Mouse (Mus musculus): Measurements from ENCODE around the gene Amz2. TPM values are rescaled to one million over a fixed set of nuclear protein-coding genes. Genes with fewer than 3 reads are reported as not detected.
A peak's percentile ranks its signal among the peaks of the same experiment; 100 is the strongest.

The Amz2 gene
- total RNA-seq (2015) (19.2 and 26.5 TPM in 2 replicates), total RNA-seq (2017) (51.3 and 51.7 TPM in 2 replicates)

DNA sequence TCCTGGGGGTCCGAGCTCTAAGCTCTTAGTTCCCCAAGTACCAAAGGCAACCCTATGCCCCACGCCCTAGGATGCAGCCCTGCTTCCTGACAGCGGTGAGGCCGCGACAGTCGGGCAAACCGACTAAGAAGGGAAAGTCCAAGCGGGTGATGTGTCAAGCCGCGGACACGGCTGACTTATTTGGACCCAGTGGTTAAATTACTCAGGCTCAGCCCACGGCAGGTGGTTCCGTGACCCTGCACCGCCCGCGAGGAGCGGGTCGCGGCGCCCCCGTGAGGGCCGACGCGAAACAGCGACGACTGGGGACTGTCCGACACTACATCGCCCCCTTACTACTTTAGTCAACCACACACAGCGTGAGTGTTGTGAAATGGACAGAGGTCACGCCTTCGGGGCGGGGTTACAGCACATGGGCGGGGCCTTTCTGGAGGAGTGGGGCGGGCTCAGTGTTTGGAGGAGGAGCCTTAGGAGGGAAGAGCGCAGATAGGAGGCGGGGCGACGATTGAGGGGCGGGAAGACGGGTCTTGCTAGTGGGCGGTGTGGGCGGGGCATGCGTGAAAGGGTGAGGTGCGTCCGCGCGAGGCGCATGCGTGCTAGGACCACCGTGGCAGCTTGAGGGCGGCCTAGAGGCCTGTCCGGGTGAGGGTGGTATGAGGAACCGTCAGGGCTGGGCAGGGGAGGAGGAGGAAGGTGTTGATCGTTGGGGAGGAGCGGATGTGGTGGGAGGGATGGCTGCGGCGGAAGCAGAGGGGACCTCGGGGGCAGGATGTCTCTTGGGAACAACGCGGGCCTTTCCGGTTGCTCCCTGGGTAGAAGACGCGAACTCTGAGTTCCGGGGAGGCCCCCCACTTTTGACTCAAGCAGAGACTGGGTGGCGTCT, at the start of gene Amz2:
Gene Amz2, plus strand, starts transcription at position 555 of the 880 bp plus-strand sequence.
- peak; percentile 85 for ATAC-seq (ENCODE audit: poor library complexity, severe bottlenecking)

DNA sequence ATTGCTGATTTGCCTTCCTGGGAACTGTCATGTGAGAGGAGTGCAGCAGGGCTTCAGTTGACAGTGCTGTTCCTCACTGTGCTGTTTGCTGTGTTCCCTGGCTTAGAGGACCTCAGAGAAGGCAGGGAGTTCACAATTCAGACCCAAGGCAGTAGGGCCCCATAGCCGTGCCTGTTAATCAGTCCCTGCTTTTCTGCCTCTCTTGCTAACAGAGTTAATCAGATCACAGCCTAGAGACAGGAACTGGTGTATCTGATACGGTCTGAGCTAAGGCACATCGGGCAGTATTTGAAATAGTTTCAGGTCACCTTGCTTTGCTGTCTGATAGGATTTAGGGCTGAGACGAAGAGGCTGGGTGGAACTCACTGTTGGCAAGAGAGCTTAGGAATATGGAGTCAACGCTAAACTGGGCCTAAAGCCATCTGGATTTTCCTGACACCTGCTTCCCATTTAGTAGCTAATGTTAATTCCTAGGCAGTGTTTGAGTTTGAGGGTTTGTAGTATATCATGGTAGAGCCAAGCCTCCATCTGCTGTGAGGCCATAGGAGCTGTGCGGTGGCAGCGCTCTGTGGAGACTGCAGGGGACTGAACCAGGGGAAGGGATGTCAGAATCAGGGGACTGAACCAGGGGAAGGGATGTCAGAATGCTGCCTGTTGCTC, 49.1 kb upstream of the Amz2 start:
- 0 out of 2 replicates have a peak, but pooled peaks have one; percentile 11 for ATAC-seq (ENCODE audit: poor library complexity, severe bottlenecking)

GRCm38 (mm10) chr11:109377477-109377876, 48.3 kb upstream of the Amz2 start:
- ATAC-seq (ENCODE audit: poor library complexity, severe bottlenecking), result 0 out of 2 replicates have a peak, but pooled peaks have one; percentile 22

GRCm38 (mm10) chr11:109378051-109378450, 47.7 kb upstream of the Amz2 start:
- no peak for ATAC-seq (ENCODE audit: poor library complexity, severe bottlenecking)

GRCm38 (mm10) chr11:109380662-109381061, 45.1 kb upstream of the Amz2 start:
- peak; percentile 73 for ATAC-seq (ENCODE audit: poor library complexity, severe bottlenecking)

GRCm38 (mm10) chr11:109385296-109385695, 40.5 kb upstream of the Amz2 start:
- ATAC-seq (ENCODE audit: poor library complexity, severe bottlenecking), result no peak

- ATAC-seq (ENCODE audit: poor library complexity, severe bottlenecking), result no peak
Measured at GRCm38 (mm10) chr11:109389046-109389445, 36.7 kb upstream of the Amz2 start.

GRCm38 (mm10) chr11:109391200-109391599, 34.5 kb upstream of the Amz2 start:
- no peak for ATAC-seq (ENCODE audit: poor library complexity, severe bottlenecking)

DNA sequence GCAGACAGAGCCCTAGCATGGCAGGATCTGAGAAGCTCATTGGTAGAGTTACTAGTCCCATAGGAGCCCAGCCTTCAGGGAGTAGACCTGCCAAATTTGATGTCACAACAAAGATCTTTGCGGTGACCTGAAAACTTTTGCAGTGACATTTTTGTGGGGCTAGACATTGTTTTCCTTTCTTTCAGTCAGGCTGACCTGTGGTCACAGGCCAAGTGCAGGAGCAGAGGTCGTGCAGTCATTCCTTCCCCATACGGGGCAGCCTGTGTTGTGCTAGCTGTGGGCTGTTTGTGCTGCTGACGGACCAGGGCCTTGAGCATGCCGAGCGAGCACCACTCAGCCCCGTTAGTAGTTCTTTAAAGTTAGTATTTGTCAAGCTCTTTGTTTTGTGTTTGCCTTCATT, 34.0 kb upstream of the Amz2 start:
- no peak for ATAC-seq (ENCODE audit: poor library complexity, severe bottlenecking)

DNA sequence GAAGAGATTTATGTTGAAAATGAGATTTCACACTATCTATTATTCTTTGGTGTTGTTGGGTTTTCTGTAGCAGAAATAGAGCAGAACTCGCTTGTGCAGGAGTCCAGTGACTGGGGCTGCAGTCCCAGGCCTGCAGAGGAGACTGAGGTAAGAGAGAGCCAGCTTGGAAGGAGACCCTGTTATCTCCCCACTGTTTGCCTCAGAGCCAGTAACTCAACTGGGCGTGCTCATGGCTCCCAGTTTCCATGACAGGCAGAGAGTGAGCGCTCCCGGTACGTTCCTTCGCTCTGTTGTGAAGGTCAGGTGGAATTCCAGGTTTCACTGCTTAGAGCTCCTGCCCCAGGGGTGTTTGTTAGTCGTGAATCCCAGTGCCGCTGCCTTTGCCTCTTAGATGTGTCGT, 33.1 kb upstream of the Amz2 start:
- ATAC-seq (ENCODE audit: poor library complexity, severe bottlenecking), result no peak

- no peak for ATAC-seq (ENCODE audit: poor library complexity, severe bottlenecking)
Measured at GRCm38 (mm10) chr11:109394758-109395157, 31.0 kb upstream of the Amz2 start.

- ATAC-seq (ENCODE audit: poor library complexity, severe bottlenecking), result no peak
Measured at GRCm38 (mm10) chr11:109395291-109395690, 30.5 kb upstream of the Amz2 start.

- no peak for ATAC-seq (ENCODE audit: poor library complexity, severe bottlenecking)
Measured at GRCm38 (mm10) chr11:109406431-109406830, 19.3 kb upstream of the Amz2 start.

DNA sequence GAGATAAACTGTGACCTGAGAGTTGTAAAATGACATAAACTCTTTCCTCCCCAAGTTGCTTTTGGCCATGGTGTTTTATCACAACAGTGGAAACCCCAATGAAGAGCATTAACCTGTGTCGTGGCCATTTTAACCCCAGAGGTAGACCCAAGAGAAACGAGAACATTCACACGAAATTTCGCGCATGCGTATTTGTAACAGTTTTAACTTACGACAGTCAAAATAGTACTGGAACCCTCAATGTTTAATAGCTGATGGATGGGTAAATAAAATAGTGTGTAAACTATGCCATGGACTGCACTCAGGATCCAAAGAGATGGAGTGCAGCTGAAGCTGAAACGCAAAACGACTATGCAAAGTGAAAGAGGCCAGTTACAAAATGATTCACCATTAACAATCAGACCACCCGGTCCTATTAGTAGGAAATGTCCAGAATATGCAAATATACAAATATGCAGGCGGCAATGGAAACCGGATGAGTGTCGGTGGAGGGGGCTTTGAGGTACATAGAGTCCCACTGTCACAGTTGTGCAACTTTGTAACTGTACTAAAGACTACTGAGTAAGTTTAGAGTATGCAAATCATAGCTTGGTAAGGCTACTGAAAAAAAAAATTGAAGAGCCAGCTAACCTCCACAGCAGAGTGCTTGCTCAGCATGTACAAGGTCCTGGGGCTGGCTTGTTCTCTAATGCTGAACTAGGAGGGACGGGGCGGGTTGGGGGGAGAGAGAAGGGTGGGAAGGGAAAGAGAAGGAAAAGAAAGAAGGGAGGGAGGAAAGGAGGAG, 15.4 kb upstream of the Amz2 start:
- no peak for ATAC-seq (ENCODE audit: poor library complexity, severe bottlenecking)

DNA sequence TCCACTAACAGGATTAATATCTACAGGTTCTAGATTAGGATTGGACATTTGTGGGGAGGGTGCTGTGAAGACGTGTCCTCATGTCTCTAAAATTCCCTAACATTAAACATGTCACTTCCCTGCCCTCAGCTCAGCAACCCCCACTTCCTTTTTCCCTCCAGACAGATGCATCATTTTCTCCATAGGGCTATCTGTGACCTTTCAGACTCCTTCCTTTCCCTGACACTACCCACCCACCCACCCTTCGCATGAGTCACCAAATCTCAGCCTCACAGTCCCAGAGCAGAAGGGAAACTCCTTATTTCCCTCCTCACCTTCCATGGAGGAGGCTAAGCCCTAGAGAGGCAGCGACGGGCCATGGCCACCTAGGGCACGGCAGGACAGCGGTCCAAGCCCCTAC, 12.1 kb upstream of the Amz2 start, which contains the start of gene 9930022D16Rik:
Gene 9930022D16Rik, plus strand, starts transcription at position 301 of the 400 bp plus-strand sequence.
- ATAC-seq (ENCODE audit: poor library complexity, severe bottlenecking), result no peak

DNA sequence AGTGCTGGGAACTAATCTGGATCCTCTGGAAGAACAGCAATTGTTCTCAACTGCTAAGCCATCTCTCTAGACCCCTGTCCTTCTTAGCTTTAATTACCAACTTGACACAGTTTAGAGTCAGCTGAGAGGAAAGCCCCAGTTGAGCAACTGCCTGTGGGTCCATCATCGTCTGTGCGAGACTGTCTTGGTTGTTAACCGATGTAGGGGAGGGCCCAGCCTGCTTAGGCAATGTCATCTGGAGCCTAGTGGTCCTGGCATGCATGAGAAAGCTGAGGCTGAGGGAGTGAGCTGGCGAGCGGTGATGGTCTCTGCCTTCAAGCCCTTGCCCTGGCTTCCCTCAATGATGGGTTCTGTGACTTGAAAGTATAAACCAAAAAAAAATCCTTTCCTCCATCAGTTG, 10.9 kb upstream of the Amz2 start:
- no peak for ATAC-seq (ENCODE audit: poor library complexity, severe bottlenecking)

GRCm38 (mm10) chr11:109416709-109417420, 8.9 kb upstream of the Amz2 start:
- no peak for ATAC-seq (ENCODE audit: poor library complexity, severe bottlenecking)

DNA sequence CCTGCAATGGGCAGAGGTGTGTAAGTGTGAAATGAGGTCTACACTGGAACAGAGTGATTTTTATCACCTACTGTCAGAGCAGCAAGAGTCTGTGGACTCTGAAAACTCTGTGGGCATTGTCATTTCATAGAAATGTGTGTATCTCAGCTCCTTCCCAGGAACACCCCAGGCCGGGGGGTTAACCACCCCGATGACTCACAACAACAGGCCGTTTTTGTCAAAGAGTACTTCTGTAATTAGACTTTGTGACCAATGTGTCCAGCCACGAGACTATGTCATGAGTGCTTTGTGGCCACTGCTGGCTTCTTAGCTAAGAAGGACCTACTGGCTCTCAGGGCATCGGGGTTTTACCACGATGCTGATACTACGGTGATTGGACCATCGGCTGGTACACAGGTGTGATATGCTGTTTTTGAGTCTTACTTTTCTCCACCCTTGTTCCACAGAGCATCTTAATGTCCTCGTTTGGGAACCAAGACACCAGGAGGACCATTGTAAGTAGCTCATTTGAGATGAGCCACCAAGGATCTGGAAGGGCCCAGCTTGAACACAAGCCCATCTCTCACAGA, 8.2 kb upstream of the Amz2 start:
- ATAC-seq (ENCODE audit: poor library complexity, severe bottlenecking), result 0 out of 2 replicates have a peak, but pooled peaks have one; percentile 7

GRCm38 (mm10) chr11:109419461-109419860, 6.3 kb upstream of the Amz2 start:
- no peak for ATAC-seq (ENCODE audit: poor library complexity, severe bottlenecking)

DNA sequence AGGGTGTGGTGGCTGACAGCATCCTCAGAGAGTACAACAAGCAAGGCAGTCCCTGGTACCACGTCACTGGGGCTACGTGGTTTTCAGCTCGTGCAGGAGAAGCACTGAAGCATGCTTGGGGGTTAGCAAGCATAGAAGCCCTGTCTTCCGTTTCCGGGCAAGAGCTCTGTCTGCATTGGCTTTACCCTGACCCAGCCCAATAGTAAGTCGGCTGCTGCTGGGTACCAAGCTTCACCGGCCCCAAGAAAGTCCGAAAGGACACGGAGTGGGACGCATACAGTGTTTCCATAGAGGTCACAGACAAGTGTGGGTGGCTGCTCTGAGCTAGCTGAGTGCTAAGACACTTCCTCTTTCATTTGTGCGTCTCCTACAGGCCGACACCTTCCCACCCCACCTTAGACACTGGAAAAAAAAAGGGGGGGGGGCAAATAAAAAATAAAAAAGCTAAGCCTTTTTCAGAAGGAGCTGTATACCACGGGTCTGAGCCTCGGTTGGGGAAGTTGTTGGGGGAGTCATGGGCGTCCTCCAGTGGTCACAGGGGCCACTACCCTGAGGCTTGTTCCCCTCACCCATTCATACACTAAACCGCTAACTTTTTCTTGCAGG, 5.7 kb upstream of the Amz2 start:
- peak; percentile 83 for ATAC-seq (ENCODE audit: poor library complexity, severe bottlenecking)
